Mouse (Mus musculus): ENCODE measurements around the gene Trim67.

Trim67 gene

DNA sequence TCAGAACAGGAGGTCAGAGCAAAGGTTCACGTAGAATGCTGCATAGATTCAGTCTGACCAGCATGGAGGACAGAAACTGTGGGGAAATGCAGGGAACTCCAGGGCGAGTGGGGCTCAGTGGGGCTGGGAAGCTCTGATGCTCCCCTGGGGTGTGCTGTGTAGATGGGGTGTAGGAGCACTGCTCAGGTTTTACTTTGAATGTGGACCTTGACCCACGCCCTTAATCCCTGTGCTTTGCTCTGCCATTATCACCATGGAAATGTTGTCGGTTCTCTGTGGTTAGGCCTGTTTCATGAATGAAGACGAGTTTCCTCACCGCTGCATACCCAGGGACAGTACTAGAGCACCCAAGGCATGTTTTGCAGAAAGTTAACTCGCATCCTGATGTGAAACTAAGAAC lies 78.6 kb downstream of the Trim67 start:
- no peak for DNase-seq (ENCODE audit: low read depth in 2 of 2, low spot score in 2 of 2)

DNA sequence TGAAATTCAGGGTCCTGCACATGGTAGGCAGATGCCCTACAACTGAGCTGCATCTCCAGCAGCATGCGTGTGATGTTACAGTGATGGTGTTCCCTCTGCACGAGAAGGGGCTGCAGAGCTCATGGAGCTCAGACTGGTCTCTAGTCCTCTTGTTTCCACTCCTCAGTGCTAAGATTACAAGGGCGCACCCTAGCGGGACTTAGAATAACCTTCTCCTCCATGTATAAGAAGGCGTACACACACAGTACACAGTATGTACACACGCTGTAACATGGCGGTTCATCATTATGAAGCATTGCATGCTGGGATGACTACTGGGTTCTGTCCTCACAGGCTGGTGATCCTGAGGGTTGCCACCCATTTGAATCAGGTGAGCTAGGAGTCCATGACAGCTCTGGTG lies 79.2 kb downstream of the Trim67 start:
- no peak for DNase-seq (ENCODE audit: low read depth in 2 of 2, low spot score in 2 of 2)

DNA sequence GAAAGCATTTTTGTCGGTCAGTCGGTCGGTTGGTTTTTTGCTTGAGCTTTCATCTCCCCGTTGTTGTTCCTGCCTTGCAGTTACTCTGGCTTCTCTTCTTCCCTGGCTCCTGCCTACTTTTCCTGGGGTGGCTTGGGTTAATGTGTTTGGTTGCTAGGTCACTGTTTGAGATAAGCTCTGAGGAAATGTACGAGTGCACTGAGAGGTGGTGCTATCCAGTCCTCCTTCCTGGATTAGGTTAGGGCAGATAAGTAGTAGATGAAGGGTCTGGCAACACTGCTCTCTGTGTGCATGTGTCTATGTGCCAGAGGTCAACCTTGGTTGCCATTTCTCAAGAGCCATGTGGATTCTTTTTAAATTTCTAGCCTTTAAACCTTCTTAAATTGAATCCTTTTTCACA lies 79.8 kb downstream of the Trim67 start:
- no peak for DNase-seq (ENCODE audit: low read depth in 2 of 2, low spot score in 2 of 2)

DNA sequence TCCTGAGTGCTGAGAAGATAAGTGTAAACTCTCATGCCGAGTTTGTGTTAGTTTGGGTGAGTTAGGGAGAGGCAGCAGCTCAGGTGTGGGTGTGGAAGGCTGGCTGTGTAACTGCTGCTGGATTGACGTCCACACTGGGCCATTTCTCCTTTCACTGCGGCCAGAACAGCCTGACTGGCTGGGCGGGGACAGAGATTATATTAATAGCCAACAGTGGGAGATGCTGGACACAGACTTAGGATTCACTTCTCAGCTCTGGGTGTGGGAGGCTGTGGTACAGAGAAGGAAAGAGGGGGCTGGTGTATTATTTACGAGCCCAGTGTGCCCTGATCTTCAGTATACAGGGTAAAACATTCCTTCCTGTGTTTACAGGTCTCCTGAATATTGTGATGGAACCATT lies 85.2 kb downstream of the Trim67 start:
- no peak for DNase-seq (ENCODE audit: low read depth in 2 of 2, low spot score in 2 of 2)

DNA sequence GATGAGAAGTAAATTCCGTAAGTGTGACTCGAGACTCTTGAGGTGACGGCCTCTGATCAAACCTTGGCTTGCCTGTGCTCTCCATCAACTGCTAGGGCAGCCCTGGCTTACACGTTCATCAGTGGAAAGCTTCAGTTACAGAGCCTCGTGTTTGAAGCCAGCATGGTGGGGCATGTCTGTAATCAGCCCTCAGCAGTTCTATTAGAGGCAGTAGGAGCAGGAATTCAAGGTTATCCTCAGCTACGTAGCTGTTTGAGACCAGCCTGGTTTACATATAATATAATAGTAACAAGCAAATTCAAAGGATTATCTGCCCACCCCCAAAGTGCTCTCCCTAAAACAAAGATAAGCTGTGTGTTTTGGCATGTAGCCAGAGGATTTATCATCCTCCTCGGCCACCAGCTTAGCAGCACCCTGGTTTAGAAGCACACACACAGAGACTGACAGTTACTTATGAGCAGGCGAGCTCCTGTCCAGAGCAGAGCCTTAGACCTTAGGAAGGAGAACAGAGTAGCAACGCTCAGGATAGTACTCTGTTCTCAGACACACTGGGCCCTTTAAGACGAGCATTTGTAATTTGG lies 86.1 kb downstream of the Trim67 start:
- no peak for DNase-seq (ENCODE audit: low read depth in 2 of 2, low spot score in 2 of 2)

Measured in CD8-positive naive resting alpha-beta T cell, adult 2 months (primary cell).